ENCODE assay signal across 22 mouse cellular contexts in the genomic region with DNA sequence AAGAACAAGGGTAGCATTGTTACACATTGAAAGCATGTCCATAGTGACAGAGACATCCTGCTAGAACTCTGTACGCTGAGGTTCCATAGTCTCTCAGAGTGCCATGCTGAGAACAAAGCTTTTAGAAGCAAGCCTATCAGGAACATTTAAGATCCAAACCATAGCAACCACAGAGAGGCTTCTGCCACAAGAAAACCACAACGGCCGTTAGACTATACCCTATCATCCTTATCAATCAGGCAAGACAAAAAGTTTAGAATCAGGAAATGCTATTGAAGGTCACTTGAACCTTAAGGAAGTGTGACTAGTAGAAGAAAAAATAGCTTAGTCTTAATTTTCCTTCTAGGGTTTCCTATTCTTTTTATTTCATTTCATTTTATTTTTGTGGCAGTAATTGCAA.
"Had no signal": no experiment of that assay in that cellular context is flagged by ENCODE, and none has a peak within 500 bp of the region (broad histone marks: within the 10 kb centered on the region; RNA-seq: fewer than 3 reads in every experiment).

No protein-coding gene starts in this region.

- H3K27ac ChIP-seq: lung, embryonic 15.5 days; macrophage; midbrain, embryonic 12.5 days; neural tube, embryonic 13.5 days; neural tube, embryonic 15.5 days had no signal

- H3K36me3 ChIP-seq: lung, embryonic 15.5 days; midbrain, embryonic 12.5 days; neural tube, embryonic 13.5 days; neural tube, embryonic 15.5 days had no signal

- ATAC-seq: liver, postnatal 0 days; lung, postnatal 0 days; midbrain, embryonic 16.5 days had no signal

- H3K4me2 ChIP-seq: lung, embryonic 15.5 days; midbrain, embryonic 12.5 days; neural tube, embryonic 13.5 days; neural tube, embryonic 15.5 days had no signal

- H3K4me1 ChIP-seq: lung, embryonic 15.5 days; megakaryocyte, embryonic 14.5 days; midbrain, embryonic 12.5 days; neural tube, embryonic 13.5 days; neural tube, embryonic 15.5 days had no signal

- H3K27me3 ChIP-seq: lung, embryonic 15.5 days; megakaryocyte, embryonic 14.5 days; midbrain, embryonic 12.5 days; neural tube, embryonic 13.5 days; neural tube, embryonic 15.5 days had no signal

- H3K4me3 ChIP-seq: lung, embryonic 15.5 days; megakaryocyte, embryonic 14.5 days; midbrain, embryonic 12.5 days; myocyte; neural tube, embryonic 13.5 days; neural tube, embryonic 15.5 days had no signal

- DNase-seq: liver, postnatal 0 days; lung, adult 2 months; lung, postnatal 14 days; lung, postnatal 36 days; midbrain, embryonic 14.5 days; retina, postnatal 1 day; right cerebral cortex, adult 18-20 months; right cerebral cortex, postnatal 25 days; right cerebral cortex, postnatal 4 days; spleen, adult 18-20 months; thymus, adult 18-20 months; thymus, postnatal 14 days; thymus, postnatal 36 days had no signal

- H3K9me3 ChIP-seq: lung, embryonic 15.5 days; megakaryocyte, embryonic 14.5 days; midbrain, embryonic 12.5 days; neural tube, embryonic 13.5 days; neural tube, embryonic 15.5 days had no signal

- H3K9ac ChIP-seq: liver, postnatal 0 days; lung, embryonic 15.5 days; midbrain, embryonic 12.5 days; neural tube, embryonic 13.5 days; neural tube, embryonic 15.5 days had no signal
